Mouse (Mus musculus) left cerebral cortex, postnatal 10 days (tissue): Measurements from ENCODE around the gene Pld3. TPM values are rescaled to one million over a fixed set of nuclear protein-coding genes. Genes with fewer than 3 reads are reported as not detected.

Experiments
- DNase-seq, 2 experiments: peaks; one replicate each; pipeline ENCODE4 v3.0.0; 2021 to 2022; ENCODE audit warnings: low spot score in 2 of 2, mixed read lengths in 1 of 2; ENCODE audit errors: extremely low spot score in 1 of 2
- intact Hi-C: fragments of 180-260 bp; cut with DNase I; formaldehyde crosslinking; loops from one replicate; pipeline ENCODE4 v1.15.1; 2025
- total RNA-seq, 2 experiments: library from RNA; stranded (reverse); gene quantifications; 2 replicates each; pipeline ENCODE4 v1.2.3; 2021

Pld3 gene
- 100 to 1,000 TPM; 520 to 550 TPM for total RNA-seq

DNA sequence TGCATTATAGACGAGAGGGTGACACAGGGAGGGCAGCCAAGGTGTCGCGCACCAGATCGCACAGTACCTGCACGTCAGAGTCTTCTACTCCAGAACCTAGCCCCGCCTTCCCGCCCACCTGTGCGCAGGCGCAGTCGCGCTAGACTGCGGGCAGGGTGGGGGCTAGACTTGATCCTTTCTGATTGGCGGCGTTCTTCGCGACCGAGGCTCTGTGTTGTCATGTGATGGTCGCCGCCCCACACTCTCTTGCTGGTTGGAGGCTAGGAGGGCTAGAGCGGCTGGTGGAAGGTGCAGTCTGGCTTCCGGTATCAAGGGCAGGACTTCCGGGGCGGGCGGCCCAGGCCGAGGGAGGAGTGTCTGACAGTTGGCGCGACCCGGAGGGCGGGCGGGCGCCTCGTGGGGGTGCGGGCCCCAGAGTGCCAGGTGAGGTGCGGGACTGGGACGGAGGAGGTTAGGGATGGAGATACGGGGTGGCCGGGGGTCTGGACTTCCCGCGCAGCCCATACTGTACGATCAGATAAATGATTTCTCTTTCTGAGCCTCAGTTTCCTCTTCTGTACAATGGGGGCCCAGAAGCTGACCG is at the start of gene Pld3, which contains the start of gene 2310022A10Rik:
Gene Pld3 (minus strand): TSS at position 288 of the 583 bp plus-strand sequence.
Gene 2310022A10Rik (plus strand): TSS at position 303 of the 583 bp plus-strand sequence.
- DNase-seq: peak; percentile 96 to 98
- intact Hi-C loops: no loop called here

DNA sequence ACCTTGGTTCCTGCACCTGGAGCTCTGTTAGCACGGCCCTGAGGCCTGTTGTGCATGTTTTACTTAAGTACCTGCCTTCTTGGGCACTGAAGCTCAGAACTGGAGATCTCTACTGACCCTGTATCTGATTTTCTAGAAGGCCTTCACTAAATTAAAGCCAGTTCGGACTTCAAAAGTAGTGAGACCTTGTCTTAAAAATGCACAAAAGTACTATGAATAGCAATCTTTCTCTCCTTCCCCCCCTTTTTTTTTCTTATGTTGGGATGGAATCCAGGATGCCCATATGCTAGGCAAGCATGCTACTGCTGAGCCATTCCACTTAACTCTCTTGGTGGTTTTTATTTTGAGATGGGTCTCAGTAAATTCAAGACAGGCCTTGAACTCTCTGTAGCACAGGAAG is 49.1 kb upstream of the Pld3 start:
- no peak for DNase-seq
- intact Hi-C loops: no loop called here

DNA sequence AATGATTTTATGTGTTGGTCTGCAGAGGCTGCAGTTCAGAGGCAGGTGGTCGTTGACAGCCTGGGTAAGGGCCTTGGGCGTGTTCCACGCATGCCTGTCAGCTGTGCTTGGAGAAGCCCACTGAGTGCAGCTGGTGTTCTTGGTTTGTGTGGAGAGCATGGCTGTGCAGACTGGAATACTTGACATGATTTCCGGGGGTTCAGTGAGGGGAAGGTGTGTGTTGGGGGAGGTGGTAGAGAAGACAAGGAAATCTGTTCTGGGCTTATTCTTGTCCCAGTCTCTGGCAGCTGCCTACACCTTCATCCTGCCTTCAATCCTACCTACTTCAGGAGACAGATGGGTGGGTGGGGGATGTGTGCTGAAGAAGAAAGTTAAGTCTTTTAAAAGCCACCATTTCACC is 48.6 kb upstream of the Pld3 start:
- intact Hi-C loops: no loop called here
- DNase-seq: peak; percentile 54 to 63

DNA sequence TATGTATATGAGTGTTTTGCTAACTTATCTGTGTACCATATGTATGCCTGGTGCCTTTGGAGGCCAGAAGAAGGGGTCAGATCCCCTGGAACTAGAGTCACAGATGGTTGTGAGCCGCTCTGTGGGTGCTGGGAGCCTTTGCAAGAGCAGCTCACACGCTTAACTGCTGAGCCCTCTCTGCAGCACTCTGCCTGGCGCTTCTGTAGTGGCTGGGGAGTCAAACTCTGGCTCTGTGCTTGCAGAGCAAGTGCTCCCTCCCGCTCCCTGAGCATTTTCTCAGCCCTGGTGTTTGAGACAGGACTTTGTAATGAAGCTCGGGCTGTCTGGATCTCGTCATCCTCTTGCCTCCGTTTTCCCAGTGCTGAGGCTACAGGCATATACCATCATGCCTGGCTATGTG is 45.0 kb upstream of the Pld3 start:
- intact Hi-C loops: no loop called here
- no peak for DNase-seq

DNA sequence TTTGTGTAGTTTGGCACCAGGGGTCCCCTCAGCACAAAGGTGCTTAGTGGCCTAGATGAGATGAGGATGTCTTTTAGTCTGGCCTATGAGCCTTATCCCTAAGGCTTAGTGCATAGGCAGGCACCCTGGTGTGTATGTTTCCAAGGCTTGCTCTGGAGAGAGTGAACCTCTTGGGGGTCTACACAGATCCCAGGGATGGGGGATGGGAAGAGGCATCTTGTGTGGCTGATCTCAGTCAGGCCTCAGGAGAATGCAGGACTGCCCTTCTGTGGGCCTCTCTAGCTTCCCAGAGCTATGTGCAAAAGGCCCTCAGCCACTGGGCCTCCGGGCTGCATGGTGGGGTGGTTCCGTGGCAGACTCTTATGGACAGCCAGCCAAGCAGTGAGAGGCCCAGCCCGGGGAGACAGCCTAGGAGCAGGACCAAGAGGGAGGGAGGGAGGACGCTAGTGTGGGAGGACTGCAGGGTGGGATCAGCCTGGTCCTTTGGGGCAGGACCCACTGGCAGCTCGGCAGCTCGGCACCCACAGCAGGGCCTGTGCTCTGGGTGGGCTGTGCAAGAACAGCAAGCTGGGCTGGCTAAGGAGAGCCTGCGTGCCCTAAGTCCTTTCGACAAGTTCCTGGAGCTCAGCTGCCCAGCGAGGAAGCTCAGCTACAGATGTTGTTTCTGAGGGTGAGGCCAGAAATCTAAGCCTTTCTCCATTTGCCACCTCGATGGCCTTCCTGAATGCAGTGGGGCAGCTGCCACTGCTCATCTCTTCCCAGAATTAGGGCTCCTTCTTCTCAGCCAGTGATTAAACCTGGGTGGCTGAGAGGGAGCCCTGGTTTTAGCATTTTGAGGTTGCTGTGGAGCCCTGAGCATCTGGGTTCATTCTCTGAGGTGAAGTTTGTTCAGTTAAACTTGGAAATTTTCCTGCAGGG is 43.8 kb upstream of the Pld3 start:
- no peak for DNase-seq
- intact Hi-C loops: no loop called here

DNA sequence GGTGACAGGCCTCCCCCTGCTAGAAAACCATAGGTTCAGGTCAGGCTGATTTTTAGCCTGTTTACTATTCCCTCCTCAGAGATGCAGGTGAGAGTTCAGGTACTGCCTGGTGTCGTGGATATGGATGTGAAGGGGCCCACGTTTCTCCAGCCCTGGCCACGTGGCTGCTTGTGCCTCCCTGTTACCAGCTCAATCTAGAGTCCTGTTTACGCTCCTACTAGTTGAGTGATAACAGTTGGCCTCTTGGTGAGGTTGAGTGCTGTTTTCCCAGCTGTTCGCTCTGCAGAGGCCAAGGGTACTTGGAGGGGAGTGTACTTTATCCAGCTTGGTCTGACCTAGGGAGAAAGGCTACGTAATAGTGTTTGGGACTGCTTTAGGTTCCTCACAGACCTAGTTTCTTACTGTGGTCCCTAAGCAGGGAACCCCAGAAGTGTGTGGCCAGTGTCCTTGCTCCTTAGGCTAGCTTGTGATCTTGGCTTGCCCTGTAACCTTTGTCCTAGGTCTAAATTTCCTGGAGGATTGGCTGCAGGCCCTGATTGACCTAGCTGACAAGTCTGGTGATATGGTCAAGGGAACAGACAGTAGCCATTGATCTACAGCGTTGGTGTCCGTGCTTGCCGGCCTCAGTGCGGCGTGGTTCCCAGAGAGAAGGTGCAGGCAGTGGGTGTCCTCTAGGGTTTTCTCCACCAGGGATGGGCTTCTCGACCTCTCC is 40.1 kb upstream of the Pld3 start:
- intact Hi-C loops: loop anchor here (5.0 kb wide), 1 partner anchor 121 kb away; the partner anchor contains the start of gene Sertad3
- DNase-seq: no peak

DNA sequence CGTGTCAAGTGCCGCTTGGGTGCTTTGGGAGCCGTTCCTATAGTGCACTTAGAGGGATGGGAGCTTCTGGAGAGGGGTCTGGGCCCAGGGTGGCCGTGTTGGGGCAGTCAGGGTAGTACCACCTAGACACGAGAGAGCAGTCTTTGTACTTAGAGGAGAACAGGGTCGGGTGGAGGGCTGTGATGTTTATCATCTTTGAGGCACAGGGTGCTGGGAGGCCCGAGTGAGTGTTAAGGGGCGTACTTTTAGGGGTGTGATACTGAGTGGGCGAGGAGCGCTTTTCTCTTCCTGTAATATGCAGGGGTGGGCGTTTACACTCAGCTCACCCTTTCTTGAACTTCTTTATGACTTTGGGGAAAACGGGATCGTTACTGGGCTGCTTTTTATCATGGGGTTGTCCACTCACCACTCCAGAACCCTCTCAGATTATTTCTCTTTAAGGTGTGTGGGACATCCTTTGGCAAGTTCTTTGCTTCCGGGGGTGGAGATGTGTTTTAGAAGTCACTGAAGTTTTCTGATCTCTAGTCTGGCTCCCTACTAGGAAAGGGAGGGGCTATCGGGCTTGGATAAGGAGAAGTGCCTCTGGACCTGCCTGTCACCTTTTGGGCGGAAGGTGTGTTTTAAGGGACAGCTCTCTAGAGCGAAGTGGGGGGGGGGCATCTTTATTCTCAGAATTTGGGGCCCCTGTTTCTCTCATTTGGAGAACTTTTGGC is 39.4 kb upstream of the Pld3 start:
- peak in 1 of 2 experiments; percentile 55 for DNase-seq
- intact Hi-C loops: loop anchor here (5.0 kb wide), 1 partner anchor 120 kb away; the partner anchor contains the start of gene Sertad3

DNA sequence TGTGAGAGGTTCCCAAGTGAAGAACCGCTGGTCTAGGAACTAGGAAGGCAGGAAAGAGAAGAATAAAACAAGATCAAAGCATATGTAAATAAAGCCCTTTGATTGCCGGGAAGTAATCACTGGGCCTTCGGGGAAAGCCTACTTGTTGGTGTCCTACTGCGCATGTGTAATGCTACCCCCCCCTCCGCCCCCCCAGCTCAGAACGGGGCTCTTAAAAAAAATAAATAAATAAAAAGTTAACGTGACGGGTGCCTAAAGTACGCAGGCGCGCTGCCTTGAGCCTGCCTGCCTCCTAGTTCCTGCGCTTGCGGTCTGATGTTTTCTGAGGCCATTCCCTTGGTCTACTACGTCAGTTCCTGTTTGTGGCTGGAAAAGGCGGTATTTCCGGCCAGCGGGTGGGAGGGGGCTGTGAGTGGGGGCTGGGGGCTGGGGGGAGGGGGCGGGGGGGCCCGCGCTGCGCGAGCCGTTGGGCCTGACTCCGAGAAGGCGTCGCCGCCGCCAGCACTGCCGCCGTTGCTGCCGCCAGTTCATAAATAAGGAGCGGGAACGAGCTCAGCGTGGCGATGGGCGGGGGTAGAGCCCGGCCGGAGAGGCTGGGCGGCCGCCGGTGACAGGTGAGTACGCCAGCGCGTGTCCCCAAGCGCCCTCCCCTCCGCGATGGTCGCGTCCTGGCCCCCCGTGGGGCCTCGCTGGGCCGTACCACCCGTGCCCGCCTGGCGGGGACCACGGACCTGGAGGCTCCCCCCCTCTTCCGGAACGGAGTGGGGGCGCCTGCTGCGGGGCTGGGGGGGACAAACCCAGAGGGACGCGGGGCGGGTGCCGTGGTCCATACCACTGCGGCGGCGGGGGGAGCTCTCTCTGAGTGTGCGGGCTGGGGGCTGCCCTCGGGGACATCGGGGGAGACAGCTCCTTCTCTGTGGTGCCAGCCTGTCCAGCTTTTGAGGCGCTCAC is 38.5 kb upstream of the Pld3 start, which contains the start of gene Akt2:
Gene Akt2 (plus strand): TSS at position 287 of the 951 bp plus-strand sequence.
- peak; percentile 96 for DNase-seq
- intact Hi-C loops: loop anchor here (5.0 kb wide), 1 partner anchor 119 kb away; the partner anchor contains the start of gene Sertad3

DNA sequence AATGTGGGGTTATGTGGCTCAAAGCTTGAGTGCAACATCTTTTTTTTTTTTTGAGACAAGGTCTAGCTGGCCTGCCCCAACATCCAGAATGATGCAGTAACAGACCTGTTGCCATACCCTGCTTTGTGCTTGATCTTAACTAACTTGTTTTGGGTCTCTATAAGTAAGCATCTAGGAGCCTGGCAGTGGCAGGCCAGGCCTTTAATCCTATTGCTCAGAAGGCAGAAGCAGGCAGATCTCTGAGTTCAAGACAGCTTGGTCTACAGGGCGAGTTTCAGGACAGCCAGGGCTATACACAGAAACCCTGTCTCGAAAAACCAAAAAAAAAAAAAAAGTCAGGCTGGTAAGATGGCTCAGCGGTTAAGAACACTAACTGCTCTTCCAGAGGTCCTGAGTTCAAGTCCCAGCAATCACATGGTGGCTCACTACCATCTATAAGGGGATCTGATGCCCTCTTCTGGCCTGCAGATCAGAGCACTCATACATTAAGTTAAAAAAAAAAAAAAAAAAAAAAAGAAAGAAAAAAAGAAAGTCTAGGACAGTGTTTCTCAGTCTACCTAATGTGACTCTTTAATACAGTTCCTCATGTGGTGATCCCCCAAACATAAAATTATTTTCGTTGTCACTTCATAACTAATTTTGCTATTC is 37.7 kb upstream of the Pld3 start:
- no peak for DNase-seq
- intact Hi-C loops: loop anchor here (5.0 kb wide), 1 partner anchor 118 kb away; the partner anchor contains the start of gene Sertad3

DNA sequence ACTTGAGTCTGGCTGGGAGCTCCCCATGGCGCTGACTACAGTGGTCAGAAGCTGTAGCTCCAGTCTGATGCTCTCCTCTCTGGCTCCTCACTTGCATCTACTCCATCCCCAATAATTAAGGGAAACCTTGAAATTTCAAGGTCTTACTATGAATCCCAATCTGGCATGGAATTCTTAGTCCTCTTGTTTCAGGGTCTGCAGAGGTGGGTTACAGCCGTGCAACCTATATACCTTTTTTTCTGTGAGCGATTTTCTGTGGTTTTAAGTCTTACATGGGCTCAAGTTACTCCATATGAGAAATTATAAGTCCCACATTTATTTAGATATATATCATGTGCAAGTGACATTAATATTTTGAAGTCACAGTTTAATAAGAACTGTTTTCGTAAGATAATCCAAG is 37.1 kb upstream of the Pld3 start:
- intact Hi-C loops: loop anchor here (5.0 kb wide), 1 partner anchor 118 kb away; the partner anchor contains the start of gene Sertad3
- no peak for DNase-seq

DNA sequence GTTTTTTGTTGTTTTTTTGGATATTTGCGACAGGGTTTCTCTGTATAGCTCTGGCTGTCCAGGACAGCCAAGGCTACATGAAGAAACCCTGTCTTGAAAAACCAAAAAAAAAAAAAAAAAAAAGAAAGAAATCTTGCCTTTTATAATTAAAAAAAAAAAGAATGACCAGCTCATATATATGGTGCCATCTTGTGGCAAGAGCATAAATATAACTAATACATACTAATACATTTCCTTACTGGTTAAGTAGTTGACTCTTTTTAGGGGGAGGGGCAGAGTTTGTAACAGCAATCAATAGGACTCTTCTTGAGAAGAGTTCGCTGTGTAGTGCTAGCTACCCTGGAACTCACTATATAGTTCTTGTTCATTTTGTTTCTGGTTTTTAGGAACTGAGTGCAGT is 34.7 kb upstream of the Pld3 start:
- intact Hi-C loops: no loop called here
- DNase-seq: no peak

DNA sequence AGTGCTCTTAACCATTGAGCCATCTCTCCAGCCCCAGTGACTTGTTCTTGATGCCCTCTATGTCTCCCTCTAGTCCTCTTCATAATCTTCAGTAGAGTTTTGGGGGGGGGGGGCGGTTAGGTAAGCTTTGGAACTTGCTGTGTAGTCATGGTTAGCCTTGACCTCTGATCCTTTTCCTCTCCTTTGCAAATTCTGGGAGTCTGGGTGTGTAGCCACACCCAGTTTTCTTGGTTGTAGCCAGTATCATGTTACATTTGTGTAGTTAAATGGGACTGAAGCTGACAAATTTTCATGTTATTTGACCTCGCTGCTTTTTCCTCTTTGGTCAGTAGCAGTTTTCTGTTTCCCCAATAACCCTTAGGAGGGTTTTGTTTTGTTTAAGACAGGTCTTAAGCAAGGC is 33.8 kb upstream of the Pld3 start:
- DNase-seq: no peak
- intact Hi-C loops: no loop called here

DNA sequence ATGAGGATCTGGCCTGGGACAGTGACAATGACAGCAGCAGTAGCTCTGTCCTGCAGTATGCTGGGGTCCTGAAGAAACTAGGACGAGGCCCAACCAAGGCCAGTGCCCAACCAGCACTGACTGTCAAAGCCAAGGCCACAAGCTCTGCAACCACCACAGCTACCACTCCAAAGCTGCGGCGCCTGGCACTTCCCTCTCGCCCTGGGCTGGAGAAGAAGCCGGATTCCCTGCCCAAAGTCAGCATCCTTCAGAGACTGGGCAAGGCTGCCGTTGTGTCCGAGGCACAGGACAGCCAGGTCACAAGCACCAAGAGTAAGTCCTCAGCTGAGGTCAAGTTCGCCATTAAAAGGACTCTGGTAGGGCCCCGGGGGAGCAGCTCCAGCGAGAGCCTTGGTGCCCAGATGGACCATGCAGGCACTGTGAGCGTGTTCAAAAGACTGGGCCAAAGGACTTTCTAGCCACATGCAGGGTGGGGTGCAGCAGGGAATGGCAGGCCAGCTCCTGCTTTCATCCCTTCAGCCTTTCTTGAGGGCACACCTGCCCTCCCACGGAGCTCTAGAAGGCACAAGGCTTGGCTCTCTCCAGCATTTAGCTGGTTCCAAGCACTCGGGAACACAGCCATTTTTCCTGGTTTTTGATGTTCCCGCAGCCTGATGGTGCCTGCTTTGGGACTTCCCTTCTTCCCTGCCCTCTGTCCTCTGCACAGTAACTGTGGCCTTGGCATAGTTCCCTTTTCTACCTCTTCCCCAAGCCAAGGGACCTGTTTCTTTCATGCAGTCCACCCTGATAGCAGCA is 27.6 kb upstream of the Pld3 start:
- intact Hi-C loops: no loop called here
- no peak for DNase-seq

DNA sequence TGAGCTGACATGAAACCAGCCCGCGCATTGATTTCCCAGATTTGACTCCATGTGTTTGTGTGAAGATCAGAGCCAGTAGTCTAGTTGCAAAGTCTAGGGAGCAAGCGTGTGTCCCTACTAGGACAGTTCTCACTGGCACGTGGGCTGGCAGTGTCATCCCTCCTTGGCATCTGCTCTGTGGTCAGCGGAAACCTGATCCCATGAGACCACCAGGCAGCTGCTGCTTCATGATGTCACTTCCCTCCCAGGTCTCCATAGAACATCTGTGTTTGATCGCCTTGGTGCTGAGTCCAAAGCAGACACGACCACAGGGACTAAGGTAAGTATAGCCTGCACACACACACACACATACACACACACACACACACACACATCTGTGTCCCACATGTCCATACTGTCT is 25.4 kb upstream of the Pld3 start:
- intact Hi-C loops: no loop called here
- no peak for DNase-seq

DNA sequence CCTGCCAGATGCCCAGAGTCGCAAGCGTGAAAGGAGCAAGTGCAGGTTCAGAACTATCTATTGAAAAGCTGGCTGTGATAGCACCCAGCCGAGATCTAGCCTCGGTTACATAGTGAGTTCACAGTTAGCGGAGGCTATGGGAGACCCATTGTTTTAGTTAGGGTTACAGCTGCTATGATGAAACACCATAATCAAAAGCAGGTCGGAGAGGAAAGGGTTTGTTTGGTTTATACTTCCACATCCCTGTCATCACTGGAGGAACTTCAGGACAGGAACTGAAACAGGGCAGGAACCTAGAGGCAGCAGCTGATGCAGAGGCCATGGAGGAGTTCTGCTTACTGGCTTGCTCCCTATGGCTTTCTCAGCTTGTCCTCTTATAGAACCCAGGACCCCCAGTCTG is 24.6 kb upstream of the Pld3 start:
- DNase-seq: no peak

DNA sequence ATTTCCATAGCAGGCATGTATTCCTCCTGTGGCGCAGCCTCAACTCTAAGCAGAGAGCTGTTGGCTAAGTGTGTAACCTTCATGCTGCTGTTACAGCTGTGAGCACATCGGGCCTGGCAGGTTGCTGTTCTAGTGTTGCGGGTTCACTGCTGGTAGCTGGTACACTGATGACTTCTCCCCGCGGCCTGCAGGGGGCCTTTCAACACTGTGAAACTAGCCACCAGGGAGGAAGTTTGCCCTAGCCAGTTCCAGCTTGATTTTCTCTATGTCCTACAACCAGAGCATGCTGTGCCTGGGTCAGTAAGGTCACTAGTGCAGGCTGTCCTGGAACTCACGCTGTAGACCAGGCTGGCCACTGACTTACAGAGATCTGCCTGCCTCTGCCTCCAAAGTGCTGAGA is 23.9 kb upstream of the Pld3 start:
- peak in 1 of 2 experiments; percentile 57 for DNase-seq
- intact Hi-C loops: no loop called here

More for the DNA sequence above, 24.6 kb upstream of the Pld3 start:
- intact Hi-C loops: no loop called here
